Mouse (Mus musculus) brain, embryonic 14.5 days (tissue): ENCODE measurements around the gene Map2k3.

Source experiments
- CTCF ChIP-seq: fragments of 200-500 bp; IDR thresholded peaks from 2 replicates; pipeline ENCODE4 v1.5.1; 2012; ENCODE audit warnings: inconsistent platforms, mild to moderate bottlenecking, moderate library complexity, borderline replicate concordance; ENCODE audit not compliant: insufficient read depth, insufficient read length; ENCODE audit errors: extremely low read depth
- POLR2A ChIP-seq: fragments of 200-500 bp; IDR thresholded peaks from 2 replicates; pipeline ENCODE4 v1.6.1; 2012; ENCODE audit warnings: mild to moderate bottlenecking, inconsistent platforms, borderline replicate concordance; ENCODE audit not compliant: poor library complexity, insufficient read depth, insufficient read length, severe bottlenecking; ENCODE audit errors: extremely low read depth

GRCm38 (mm10) chr11:60952362-60952761 lies 20.5 kb downstream of the Map2k3 start:
- no peak for TF ChIP-seq POLR2A
- no peak for TF ChIP-seq CTCF
